In the genomic region with DNA sequence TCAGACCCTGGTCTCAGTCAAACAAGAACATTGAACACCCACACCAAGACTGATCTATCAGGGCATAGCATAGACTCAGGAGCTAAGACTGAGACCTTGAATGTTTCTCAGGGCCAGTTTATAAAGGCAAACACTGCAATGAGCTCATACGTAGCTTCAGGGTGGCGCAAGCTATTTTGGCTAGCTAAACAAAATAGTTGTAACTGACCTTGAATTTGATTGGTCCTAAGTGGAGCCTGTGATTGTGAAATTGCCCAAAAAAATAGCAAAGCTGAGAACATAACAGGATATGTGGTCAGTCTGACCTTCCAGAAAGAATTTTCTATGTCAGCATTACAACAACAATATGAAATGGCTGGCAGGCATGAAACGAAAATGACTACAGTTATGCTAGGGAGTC, we compare ENCODE assay signal across 12 mouse cellular contexts. TPM values are rescaled to one million over a fixed set of nuclear protein-coding genes. Genes with fewer than 3 reads are reported as not detected.
DNase-seq lines count a peak whose midpoint lies in the region; ATAC-seq and TF ChIP-seq lines count a peak whose summit lies in the region.
"Had no signal": no experiment of that assay in that cellular context is flagged by ENCODE, and none has a peak within 500 bp of the region (broad histone marks: within the 10 kb centered on the region; RNA-seq: fewer than 3 reads in every experiment).

No protein-coding gene starts in this region.

- TF ChIP-seq CTCF in heart, adult 2 months (IDR thresholded peaks at IDR 0.05): no peak

- H3K4me1 ChIP-seq in heart, adult 2 months (ENCODE audit: control insufficient read depth, insufficient read depth, low read length): no peaks in the 10 kb centered on the region
- H3K4me1 ChIP-seq in heart, embryonic 12.5 days (replicated peaks): no peaks in the 10 kb centered on the region
- H3K4me1 ChIP-seq in liver, embryonic 16.5 days (ENCODE audit: control insufficient read depth, low read depth, low read length): peaks cover 2% of the 10 kb centered on the region
- H3K4me1 ChIP-seq: limb, embryonic 13.5 days had no signal

- no peak for ATAC-seq in heart, embryonic 12.5 days (ENCODE audit: insufficient number of reproducible peaks, low FRiP score)
- ATAC-seq in liver, embryonic 16.5 days (ENCODE audit: low read depth): peak; percentile 88
- no peak for ATAC-seq in megakaryocyte-erythroid progenitor cell, adult 5-6 weeks (replicated peaks; ENCODE audit: low FRiP score, low TSS enrichment, poor library complexity, severe bottlenecking)

- H3K36me3 ChIP-seq in heart, adult 2 months (ENCODE audit: control insufficient read depth, insufficient read depth, low read length): no peaks in the 10 kb centered on the region
- H3K36me3 ChIP-seq in heart, embryonic 12.5 days: no peaks in the 10 kb centered on the region
- no peaks in the 10 kb centered on the region for H3K36me3 ChIP-seq in liver, embryonic 16.5 days (ENCODE audit: control insufficient read depth, insufficient read depth)
- H3K36me3 ChIP-seq: limb, embryonic 13.5 days had no signal

- no peaks in the 10 kb centered on the region for H3K79me2 ChIP-seq in heart, adult 2 months (replicated peaks; ENCODE audit: control insufficient read depth, insufficient read depth, low read length)

- no peak for TF ChIP-seq POLR2A in heart, adult 2 months (IDR thresholded peaks at IDR 0.05; ENCODE audit: insufficient read depth, low read depth, low read length)

- 0 out of 2 replicates have a peak overlapping the region, but pooled peaks have one; percentile 11 for H3K27ac ChIP-seq in heart, adult 2 months
- H3K27ac ChIP-seq in heart, embryonic 12.5 days (ENCODE audit: poor library complexity, severe bottlenecking): no peak overlapping the region
- peak overlapping the region; percentile 62 for H3K27ac ChIP-seq in liver, embryonic 16.5 days (ENCODE audit: low read length)
- H3K27ac ChIP-seq: limb, embryonic 13.5 days had no signal

- WGBS in heart, adult 2 months: 59% methylated on average over 3 of the region's 3 CpGs
- 77% methylated on average over 3 of the region's 3 CpGs for WGBS in heart, embryonic 12.5 days
- 51% methylated on average over 3 of the region's 3 CpGs for WGBS in liver, embryonic 16.5 days (ENCODE audit: insufficient replicate concordance)

- DNase-seq in heart, adult 2 months: no peak
- DNase-seq in 3134 (ENCODE audit: extremely low read depth, insufficient read length, low spot score): peak; percentile 62
- peak; percentile 71 for DNase-seq in adipocyte (ENCODE audit: low spot score)
- no peak for DNase-seq in thymus, postnatal 36 days
- DNase-seq in gastrocnemius, adult 8-10 months (ENCODE audit: low spot score in 2 of 2): no peak
- DNase-seq: cerebellum, postnatal 14 days; layer of hippocampus, adult 9-11 months; thymus, adult 2 months had no signal

- H3K27me3 ChIP-seq in heart, adult 2 months (ENCODE audit: control insufficient read depth, insufficient read depth, low read length): no peaks in the 10 kb centered on the region
- no peaks in the 10 kb centered on the region for H3K27me3 ChIP-seq in heart, embryonic 12.5 days (replicated peaks)
- no peaks in the 10 kb centered on the region for H3K27me3 ChIP-seq in liver, embryonic 16.5 days (ENCODE audit: control insufficient read depth, insufficient read depth, low read depth, low read length)
- H3K27me3 ChIP-seq: limb, embryonic 13.5 days had no signal

- no peak overlapping the region for H3K4me3 ChIP-seq in heart, adult 2 months
- no peak overlapping the region for H3K4me3 ChIP-seq in heart, embryonic 12.5 days
- H3K4me3 ChIP-seq in liver, embryonic 16.5 days (ENCODE audit: low read depth, low read length): no peak overlapping the region
- H3K4me3 ChIP-seq: limb, embryonic 13.5 days had no signal

- H3K9ac ChIP-seq in heart, adult 2 months (ENCODE audit: low read depth, low read length): no peak overlapping the region
- no peak overlapping the region for H3K9ac ChIP-seq in heart, embryonic 12.5 days
- no peak overlapping the region for H3K9ac ChIP-seq in liver, embryonic 16.5 days (ENCODE audit: low read depth, low read length)
- H3K9ac ChIP-seq: limb, embryonic 13.5 days had no signal

- no peak overlapping the region for H3K4me2 ChIP-seq in heart, embryonic 12.5 days
- H3K4me2 ChIP-seq in liver, embryonic 16.5 days (ENCODE audit: low read depth, low read length): no peak overlapping the region
- H3K4me2 ChIP-seq: limb, embryonic 13.5 days had no signal

- intact Hi-C loops in heart, adult 2 months (cut with DNase I): no loop called here

- no peaks in the 10 kb centered on the region for H3K9me3 ChIP-seq in heart, embryonic 12.5 days (replicated peaks)
- H3K9me3 ChIP-seq in liver, embryonic 16.5 days (replicated peaks; ENCODE audit: control insufficient read depth, low read length): no peaks in the 10 kb centered on the region
- H3K9me3 ChIP-seq: limb, embryonic 13.5 days had no signal

- no peak for TF ChIP-seq EP300 in heart, adult 2 months (IDR thresholded peaks at IDR 0.05; ENCODE audit: insufficient read depth, low read depth, low read length)

RNA-seq across cellular contexts. Expression of gene Pcnx4, which starts 46.2 kb away (rescaled TPM):
- 1 to 10 TPM; 3.4 to 3.6 TPM for total RNA-seq in heart, adult 2 months (2021)
- polyA plus RNA-seq in heart, adult 2 months (2012; rRNA removed): 2.4 and 4.2 TPM in 2 replicates
- polyA plus RNA-seq in heart, embryonic 12.5 days (2016; fragmentation: Nextera tagmentation; extraction: Ambion mirVana): 8.5 and 8.7 TPM in 2 replicates
- 2.0 and 2.2 TPM in 2 replicates for polyA plus RNA-seq in liver, embryonic 16.5 days (2015; fragmentation: Nextera tagmentation; extraction: Ambion mirVana)
- 2.3 and 4.4 TPM in 2 replicates for total RNA-seq in megakaryocyte-erythroid progenitor cell, adult 5-6 weeks (2014; fragmentation: Nextera tagmentation)
- total RNA-seq in megakaryocyte-erythroid progenitor cell, adult 5-6 weeks (2017): 2.9 and 4.1 TPM in 2 replicates
- total RNA-seq in gastrocnemius, adult 8-10 months (2022): 1 to 10 TPM; 2.8 to 3.5 (median 3.3) TPM

RNA-seq across cellular contexts. Expression of gene Lrrc9, which starts 48.3 kb away (rescaled TPM):
- total RNA-seq in heart, adult 2 months (2021): under 1 TPM; 0.10 to 0.14 TPM
- polyA plus RNA-seq in heart, adult 2 months (2012; rRNA removed): 0.08 and 0.12 TPM in 2 replicates
- 1.6 and 1.8 TPM in 2 replicates for polyA plus RNA-seq in heart, embryonic 12.5 days (2016; fragmentation: Nextera tagmentation; extraction: Ambion mirVana)
- polyA plus RNA-seq in liver, embryonic 16.5 days (2015; fragmentation: Nextera tagmentation; extraction: Ambion mirVana): 0.04 and 0.06 TPM in 2 replicates
- total RNA-seq in megakaryocyte-erythroid progenitor cell, adult 5-6 weeks (2014; fragmentation: Nextera tagmentation): 1.3 TPM in 1 of 2 replicates, not detected in the other
- not detected in 2 replicates for total RNA-seq in megakaryocyte-erythroid progenitor cell, adult 5-6 weeks (2017)
- under 1 TPM in 1 of 4 experiments, not detected in 3; 0.13 TPM for total RNA-seq in gastrocnemius, adult 8-10 months (2022)

Comparison
In these comparisons a context has a peak if more than half of its experiments do, and no peak if none do; other contexts are left out.
1. DNase-seq: peak in 3134 (single experiment) and adipocyte (single experiment); none in heart, adult 2 months (0 of 2), thymus, postnatal 36 days (0 of 2) and gastrocnemius, adult 8-10 months (0 of 2).